Mouse (Mus musculus) bone marrow, adult 2 months (tissue): ENCODE data around the gene Immp2l.

Source experiments
- CTCF ChIP-seq: fragments of 200-500 bp; IDR thresholded peaks from 2 replicates; pipeline ENCODE4 v1.5.1; 2011; ENCODE audit warnings: low read length, control low read depth; ENCODE audit not compliant: control insufficient read depth, insufficient read depth
- POLR2A ChIP-seq: fragments of 200-500 bp; IDR thresholded peaks from 2 replicates; pipeline ENCODE4 v1.6.1; 2011; ENCODE audit warnings: low read depth, mild to moderate bottlenecking, control low read depth, low read length, borderline replicate concordance; ENCODE audit not compliant: control insufficient read depth

DNA sequence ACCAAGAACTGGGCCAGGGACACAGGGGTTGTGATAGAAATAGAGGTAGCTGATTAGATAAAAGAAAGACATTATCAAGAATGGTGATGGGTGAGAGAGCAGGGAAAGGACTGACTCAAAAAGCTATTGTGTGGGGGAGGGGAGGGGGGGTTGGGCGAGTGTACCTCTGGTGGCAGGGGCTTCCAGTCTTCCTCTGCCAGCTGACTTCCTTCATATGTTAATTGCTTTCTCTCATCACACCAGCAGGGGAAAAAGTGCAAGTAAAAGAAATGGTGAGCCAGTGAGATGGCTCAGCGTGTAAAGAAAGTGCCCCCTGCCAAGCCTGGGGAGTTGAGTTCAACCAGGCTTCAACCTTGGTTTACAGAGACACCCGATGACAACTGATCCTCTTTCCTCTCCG lies 39.2 kb upstream of the Immp2l start:
- TF ChIP-seq CTCF = no peak
- no peak for TF ChIP-seq POLR2A
